10 mouse cellular contexts compared by ENCODE assay signal in genomic region chr7:133919918-133920317, GRCm38 (mm10).
DNase-seq lines count a peak whose midpoint lies in the region; TF ChIP-seq lines count a peak whose summit lies in the region.
"Had no signal": no experiment of that assay in that cellular context is flagged by ENCODE, and none has a peak within 500 bp of the region (broad histone marks: within the 10 kb centered on the region; RNA-seq: fewer than 3 reads in every experiment).

No protein-coding gene starts in this region.

- peaks cover 10% of the 10 kb centered on the region for H3K4me1 ChIP-seq in lung, adult 2 months (ENCODE audit: control insufficient read depth, insufficient read depth, low read length)
- H3K4me1 ChIP-seq: neural tube, embryonic 15.5 days had no signal

- TF ChIP-seq CTCF in lung, adult 2 months (IDR thresholded peaks at IDR 0.05; ENCODE audit: insufficient read depth, low read length): no peak

- peak; percentile 29 for DNase-seq in adrenal gland, postnatal 14 days
- no peak for DNase-seq in adrenal gland, adult 8-10 months
- peak; percentile 84 for DNase-seq in right cerebral cortex, adult 18-20 months
- DNase-seq in right cerebral cortex, postnatal 4 days: no peak
- peak; percentile 49 for DNase-seq in lung, adult 2 months
- DNase-seq in spleen, adult 12 weeks (ENCODE audit: low spot score): no peak
- no peak for DNase-seq in urinary bladder, postnatal 14 days (ENCODE audit: low spot score)
- DNase-seq in cerebellum, postnatal 25 days: no peak
- DNase-seq: cerebellum, adult 11-12 months had no signal

- TF ChIP-seq POLR2A in lung, adult 2 months (IDR thresholded peaks at IDR 0.05; ENCODE audit: borderline replicate concordance, extremely low read depth, low read depth, low read length): no peak

- H3K4me3 ChIP-seq in lung, adult 2 months (replicated peaks; ENCODE audit: extremely low read depth, low read depth, low read length): no peak overlapping the region
- H3K4me3 ChIP-seq: neural tube, embryonic 15.5 days had no signal

- WGBS in lung, adult 2 months: 44% methylated on average over 5 of the region's 5 CpGs

Comparison
In these comparisons a context has a peak if more than half of its experiments do, and no peak if none do; other contexts are left out.
1. DNase-seq: peak in adrenal gland, postnatal 14 days (single experiment), right cerebral cortex, adult 18-20 months (single experiment) and lung, adult 2 months (single experiment); none in adrenal gland, adult 8-10 months (single experiment), right cerebral cortex, postnatal 4 days (single experiment), spleen, adult 12 weeks (single experiment), urinary bladder, postnatal 14 days (single experiment) and cerebellum, postnatal 25 days (0 of 2).